Mouse (Mus musculus) neural tube, embryonic 12.5 days (tissue): ENCODE measurements around the gene Gabrr2. TPM values are rescaled to one million over a fixed set of nuclear protein-coding genes. Genes with fewer than 3 reads are reported as not detected.
"Not testable (repeated sequence)": the region's sequence is repeated elsewhere in the genome, so short reads cannot be mapped to it uniquely, and the experiment has no call there.

ENCODE experiments used
- ATAC-seq: fragments of 200-750 bp; cut with Nextera tagmentation; 2 replicates; pipeline ENCODE4 v1.8.0; 2017; ENCODE audit warnings: low read depth, mild to moderate bottlenecking, moderate TSS enrichment, moderate library complexity; ENCODE audit not compliant: low FRiP score
- H3K27ac ChIP-seq: fragments of 300-500 bp; sonication (generic); 2 replicates; pipeline ENCODE4 v1.5.1; 2016
- H3K27me3 ChIP-seq: fragments of 300-500 bp; sonication (generic); replicated peaks from 2 replicates; pipeline ENCODE4 v1.6.1; 2016; ENCODE audit warnings: mild to moderate bottlenecking
- H3K36me3 ChIP-seq: fragments of 300-500 bp; sonication (generic); 2 replicates; pipeline ENCODE4 v1.6.1; 2016; ENCODE audit warnings: mild to moderate bottlenecking
- H3K4me1 ChIP-seq: fragments of 300-500 bp; sonication (generic); 2 replicates; pipeline ENCODE4 v1.6.1; 2016
- H3K4me2 ChIP-seq: fragments of 300-500 bp; sonication (generic); replicated peaks from 2 replicates; pipeline ENCODE4 v1.6.1; 2016; ENCODE audit warnings: mild to moderate bottlenecking
- H3K4me3 ChIP-seq: fragments of 300-500 bp; sonication (generic); 2 replicates; pipeline ENCODE4 v1.5.1; 2016
- H3K9ac ChIP-seq: fragments of 300-500 bp; sonication (generic); 2 replicates; pipeline ENCODE4 v1.6.1; 2016; ENCODE audit warnings: mild to moderate bottlenecking
- H3K9me3 ChIP-seq: fragments of 300-500 bp; sonication (generic); 2 replicates; pipeline ENCODE4 v1.6.1; 2016; ENCODE audit warnings: mild to moderate bottlenecking
- WGBS: fragments of 180-500 bp; shearing (Covaris S2); methylation state at CpG from one replicate; pipeline ENCODE4 v1.1.7; 2016; 5-methylcytosine and 5-hydroxymethylcytosine counted together
- polyA plus RNA-seq: library from polyadenylated mRNA; unstranded; fragments of >200 nt; fragmentation: Nextera tagmentation; extraction: Ambion mirVana; gene quantifications from 2 replicates; pipeline ENCODE4 v1.2.1, GENCODE M21; 2016

The Gabrr2 gene
- polyA plus RNA-seq, 1 experiment from 2014 or later = 0.37 TPM

- H3K27me3 ChIP-seq, H3K4me1 ChIP-seq, H3K36me3 ChIP-seq, H3K9me3 ChIP-seq, H3K27ac ChIP-seq, H3K4me2 ChIP-seq, H3K9ac ChIP-seq, ATAC-seq, H3K4me3 ChIP-seq: not testable (repeated sequence)
- WGBS = 6% methylated on average over 3 of the region's 3 CpGs
Measured at GRCm38 (mm10) chr4:33119118-33119517, 56.3 kb downstream of the Gabrr2 start.

- H3K4me2 ChIP-seq = no peak overlapping the region
- ATAC-seq = no peak
- 82% methylated on average over 6 of the region's 6 CpGs for WGBS
- no peak overlapping the region for H3K9ac ChIP-seq
- no peak overlapping the region for H3K27ac ChIP-seq
- H3K4me3 ChIP-seq = no peak overlapping the region
- H3K27me3 ChIP-seq = no peaks in the 10 kb centered on the region
- no peaks in the 10 kb centered on the region for H3K36me3 ChIP-seq
- no peaks in the 10 kb centered on the region for H3K9me3 ChIP-seq
- H3K4me1 ChIP-seq = no peaks in the 10 kb centered on the region
Measured at GRCm38 (mm10) chr4:33124493-33124892, 61.7 kb downstream of the Gabrr2 start.

GRCm38 (mm10) chr4:33125409-33126084 is 62.7 kb downstream of the Gabrr2 start:
- Histone ChIP-seq H3K9ac (no peak overlapping the region), H3K27ac (no peak overlapping the region), H3K4me3 (no peak overlapping the region), H3K27me3 (no peaks in the 10 kb centered on the region), H3K4me2 (no peak overlapping the region), H3K4me1 (no peaks in the 10 kb centered on the region), H3K36me3 (no peaks in the 10 kb centered on the region), H3K9me3 (no peaks in the 10 kb centered on the region)
- no peak for ATAC-seq
- 75% methylated on average over 10 of the region's 10 CpGs for whole genome bisulfite sequencing

GRCm38 (mm10) chr4:33132221-33132620 is 69.4 kb downstream of the Gabrr2 start, which contains the start of gene Gabrr1:
Gene Gabrr1, plus strand, starts transcription at chr4:33132521.
- no peak within 1 kb of the TSS for H3K4me3 ChIP-seq
- no peaks in the 10 kb centered on the region for H3K9me3 ChIP-seq
- WGBS = 87% methylated on average over 11 of the region's 11 CpGs
- H3K4me2 ChIP-seq = no peak within 1 kb of the TSS
- no peaks in the 10 kb centered on the region for H3K27me3 ChIP-seq
- H3K27ac ChIP-seq = no peak within 1 kb of the TSS
- no peaks in the 10 kb centered on the region for H3K36me3 ChIP-seq
- ATAC-seq = no peak
- H3K9ac ChIP-seq = no peak within 1 kb of the TSS
- H3K4me1 ChIP-seq = no peaks in the 10 kb centered on the region

Other genes with a start within 250 kb of the Gabrr2 start
- gene Ankrd6, start 112.2 kb upstream of the Gabrr2 start, polyA plus RNA-seq = 23.4 and 26.5 TPM in 2 replicates
- gene Rragd, start 80.0 kb upstream of the Gabrr2 start, polyA plus RNA-seq = 41.0 and 42.8 TPM in 2 replicates
- gene Ube2j1, start 31.6 kb upstream of the Gabrr2 start, polyA plus RNA-seq = 55.9 and 60.8 TPM in 2 replicates
- gene Gabrr1, start 69.5 kb downstream of the Gabrr2 start, polyA plus RNA-seq = not detected in 2 replicates
- 0.86 and 1.2 TPM in 2 replicates for gene Pm20d2, start 126.7 kb downstream of the Gabrr2 start, polyA plus RNA-seq
- 20.2 and 23.1 TPM in 2 replicates for gene Srsf12, start 146.0 kb downstream of the Gabrr2 start, polyA plus RNA-seq
- gene Pnrc1, start 227.2 kb downstream of the Gabrr2 start, polyA plus RNA-seq = 110 and 113 TPM in 2 replicates
- gene Rngtt, start 247.3 kb downstream of the Gabrr2 start, polyA plus RNA-seq = 31.1 and 32.9 TPM in 2 replicates